Mouse (Mus musculus) forebrain, embryonic 14.5 days (tissue): ENCODE measurements at regions not wholly inside any gene's neighbourhood (a gene's known extent, or its start where the extent isn't known, plus 50 kb on each side); places are given as distances from the start of the nearest gene placed in this dataset.
A peak's percentile ranks its signal among the peaks of the same experiment; 100 is the strongest.

Experiments
- ATAC-seq: fragments of 200-750 bp; cut with Nextera tagmentation; 2 replicates; pipeline ENCODE4 v1.8.0; 2017; ENCODE audit warnings: mild to moderate bottlenecking, moderate library complexity
- DNase-seq: peaks from one replicate; pipeline ENCODE4 v3.0.0-alpha.2; 2015; ENCODE audit warnings: low spot score
- H3K27ac ChIP-seq: fragments of 300-500 bp; sonication (generic); 2 replicates; pipeline ENCODE4 v1.5.1; 2014; ENCODE audit warnings: low read depth, mild to moderate bottlenecking, control low read depth, low read length, moderate library complexity
- H3K27me3 ChIP-seq: fragments of 300-500 bp; sonication (generic); replicated peaks from 2 replicates; pipeline ENCODE4 v1.6.1; 2014; ENCODE audit warnings: low read length, control low read depth, mixed read lengths; ENCODE audit not compliant: control insufficient read depth, insufficient read depth
- H3K36me3 ChIP-seq: fragments of 300-500 bp; sonication (generic); 2 replicates; pipeline ENCODE4 v1.6.1; 2014; ENCODE audit warnings: low read length, control low read depth; ENCODE audit not compliant: control insufficient read depth, insufficient read depth
- H3K4me1 ChIP-seq: fragments of 300-500 bp; sonication (generic); 2 replicates; pipeline ENCODE4 v1.6.1; 2014; ENCODE audit warnings: antibody characterized with exemption, low read length, control low read depth; ENCODE audit not compliant: control insufficient read depth, insufficient read depth
- H3K4me2 ChIP-seq: fragments of 300-500 bp; sonication (generic); 2 replicates; pipeline ENCODE4 v1.6.1; 2014; ENCODE audit warnings: mild to moderate bottlenecking, control low read depth, low read length
- H3K4me3 ChIP-seq: fragments of 300-500 bp; sonication (generic); 2 replicates; pipeline ENCODE4 v1.5.1; 2014; ENCODE audit warnings: low read depth, low read length, control low read depth
- H3K9ac ChIP-seq: fragments of 300-500 bp; sonication (generic); 2 replicates; pipeline ENCODE4 v1.6.1; 2014; ENCODE audit warnings: mild to moderate bottlenecking, low read length, control low read depth, moderate library complexity
- H3K9me3 ChIP-seq: fragments of 300-500 bp; sonication (generic); replicated peaks from 2 replicates; pipeline ENCODE4 v1.6.1; 2016; ENCODE audit warnings: low read length, control low read depth, mixed read lengths; ENCODE audit not compliant: control insufficient read depth
- WGBS: fragments of 180-500 bp; shearing (Covaris S2); extraction: QIAGEN DNeasy Blood & Tissue Kit; methylation state at CpG from one replicate; pipeline ENCODE4 v1.1.7; 2014; 5-methylcytosine and 5-hydroxymethylcytosine counted together

- no peak for DNase-seq
- no peak for ATAC-seq
- 76% methylated on average over 1 of the region's 1 CpGs for WGBS
- H3K27ac ChIP-seq = no peak overlapping the region
- H3K4me1 ChIP-seq = no peaks in the 10 kb centered on the region
- H3K4me2 ChIP-seq = no peak overlapping the region
- H3K4me3 ChIP-seq = no peak overlapping the region
- H3K27me3 ChIP-seq = no peaks in the 10 kb centered on the region
- no peak overlapping the region for H3K9ac ChIP-seq
- no peaks in the 10 kb centered on the region for H3K36me3 ChIP-seq
- H3K9me3 ChIP-seq = no peaks in the 10 kb centered on the region
These were observed 81.2 kb upstream of the Elmo1 start for GRCm38 (mm10) chr13:20009164-20009563.

- H3K9ac ChIP-seq = no peak overlapping the region
- no peaks in the 10 kb centered on the region for H3K4me1 ChIP-seq
- no peak overlapping the region for H3K27ac ChIP-seq
- no peaks in the 10 kb centered on the region for H3K9me3 ChIP-seq
- H3K27me3 ChIP-seq = no peaks in the 10 kb centered on the region
- no peaks in the 10 kb centered on the region for H3K36me3 ChIP-seq
- ATAC-seq = no peak
- no peak overlapping the region for H3K4me2 ChIP-seq
- H3K4me3 ChIP-seq = no peak overlapping the region
- no peak for DNase-seq
- WGBS = 91% methylated on average over 2 of the region's 2 CpGs
These were observed 82.8 kb upstream of the Elmo1 start for GRCm38 (mm10) chr13:20007561-20007960.

- 63% methylated on average over 2 of the region's 2 CpGs for WGBS
- Histone ChIP-seq H3K4me3 (no peak overlapping the region), H3K9ac (no peak overlapping the region), H3K27me3 (no peaks in the 10 kb centered on the region), H3K27ac (no peak overlapping the region), H3K4me2 (no peak overlapping the region), H3K4me1 (no peaks in the 10 kb centered on the region), H3K36me3 (no peaks in the 10 kb centered on the region), H3K9me3 (no peaks in the 10 kb centered on the region)
- no peak for DNase-seq
- ATAC-seq = no peak
These were observed 92.8 kb upstream of the Elmo1 start for GRCm38 (mm10) chr13:19997606-19998005.

GRCm38 (mm10) chr13:19975621-19976020 is 114.8 kb upstream of the Elmo1 start:
- no peaks in the 10 kb centered on the region for H3K9me3 ChIP-seq
- H3K4me2 ChIP-seq = no peak overlapping the region
- no peak overlapping the region for H3K4me3 ChIP-seq
- no peaks in the 10 kb centered on the region for H3K36me3 ChIP-seq
- H3K9ac ChIP-seq = no peak overlapping the region
- H3K27me3 ChIP-seq = no peaks in the 10 kb centered on the region
- no peak for DNase-seq
- no peak overlapping the region for H3K27ac ChIP-seq
- no peak for ATAC-seq
- H3K4me1 ChIP-seq = no peaks in the 10 kb centered on the region

- Histone ChIP-seq H3K9ac (no peak overlapping the region), H3K4me1 (no peaks in the 10 kb centered on the region), H3K27me3 (no peaks in the 10 kb centered on the region), H3K36me3 (no peaks in the 10 kb centered on the region), H3K27ac (no peak overlapping the region), H3K4me2 (no peak overlapping the region), H3K9me3 (no peaks in the 10 kb centered on the region), H3K4me3 (no peak overlapping the region)
- 90% methylated on average over 1 of the region's 1 CpGs for WGBS
- ATAC-seq (no peak), DNase-seq (no peak)
These were observed 123.8 kb upstream of the Elmo1 start for GRCm38 (mm10) chr13:19966566-19966965.

- DNase-seq (no peak), ATAC-seq (no peak)
- 63% methylated on average over 3 of the region's 3 CpGs for WGBS
These were observed 127.4 kb upstream of the Elmo1 start for GRCm38 (mm10) chr13:19963031-19963430.

GRCm38 (mm10) chr13:19928761-19929160 is 104.7 kb upstream of the Gpr141 start:
- no peak for DNase-seq
- Histone ChIP-seq H3K9ac (no peak overlapping the region), H3K27ac (no peak overlapping the region), H3K4me2 (no peak overlapping the region), H3K36me3 (no peaks in the 10 kb centered on the region), H3K27me3 (no peaks in the 10 kb centered on the region), H3K4me3 (no peak overlapping the region), H3K4me1 (no peaks in the 10 kb centered on the region), H3K9me3 (no peaks in the 10 kb centered on the region)
- ATAC-seq = no peak
- 89% methylated on average over 6 of the region's 6 CpGs for WGBS

More at GRCm38 (mm10) chr13:19963031-19963430, 127.4 kb upstream of the Elmo1 start:
- H3K27ac ChIP-seq = no peak overlapping the region
- H3K36me3 ChIP-seq = no peaks in the 10 kb centered on the region
- no peak overlapping the region for H3K4me3 ChIP-seq
- no peak overlapping the region for H3K4me2 ChIP-seq
- H3K9me3 ChIP-seq = no peaks in the 10 kb centered on the region
- no peak overlapping the region for H3K9ac ChIP-seq
- no peaks in the 10 kb centered on the region for H3K27me3 ChIP-seq
- H3K4me1 ChIP-seq = no peaks in the 10 kb centered on the region

GRCm38 (mm10) chr13:19927807-19928206 is 103.8 kb upstream of the Gpr141 start:
- Histone ChIP-seq H3K36me3 (no peaks in the 10 kb centered on the region), H3K9ac (no peak overlapping the region), H3K4me3 (no peak overlapping the region), H3K4me2 (no peak overlapping the region), H3K4me1 (no peaks in the 10 kb centered on the region), H3K27me3 (no peaks in the 10 kb centered on the region), H3K9me3 (no peaks in the 10 kb centered on the region), H3K27ac (no peak overlapping the region)
- ATAC-seq (no peak), DNase-seq (no peak)
- WGBS = 83% methylated on average over 3 of the region's 3 CpGs

- ATAC-seq (peak; percentile 57; the same call in 1 of the 2 replicates), DNase-seq (peak; percentile 58)
- WGBS = 74% methylated on average over 1 of the region's 1 CpGs
- no peaks in the 10 kb centered on the region for H3K36me3 ChIP-seq
- H3K9ac ChIP-seq = no peak overlapping the region
- H3K4me2 ChIP-seq = no peak overlapping the region
- no peaks in the 10 kb centered on the region for H3K27me3 ChIP-seq
- no peak overlapping the region for H3K4me3 ChIP-seq
- no peaks in the 10 kb centered on the region for H3K4me1 ChIP-seq
- no peaks in the 10 kb centered on the region for H3K9me3 ChIP-seq
- no peak overlapping the region for H3K27ac ChIP-seq
These were observed 97.2 kb upstream of the Gpr141 start for GRCm38 (mm10) chr13:19921084-19921827.
